22 mouse cellular contexts compared by ENCODE assay signal in genomic region chr2:138290154-138290553, GRCm38 (mm10). TPM values are rescaled to one million over a fixed set of nuclear protein-coding genes. Genes with fewer than 3 reads are reported as not detected.
DNase-seq lines count a peak whose midpoint lies in the region; TF ChIP-seq lines count a peak whose summit lies in the region.
"Had no signal": no experiment of that assay in that cellular context is flagged by ENCODE, and none has a peak within 500 bp of the region (broad histone marks: within the 10 kb centered on the region; RNA-seq: fewer than 3 reads in every experiment).

No protein-coding gene starts in this region.

- no peak overlapping the region for H3K4me3 ChIP-seq in kidney, adult 2 months (ENCODE audit: insufficient read depth, low read depth, low read length)
- H3K4me3 ChIP-seq in layer of hippocampus, adult 2 months: no peak overlapping the region
- H3K4me3 ChIP-seq: embryonic facial prominence, embryonic 13.5 days; embryonic facial prominence, embryonic 15.5 days; erythroblast, embryonic 14.5 days; forebrain, embryonic 10.5 days; forebrain, embryonic 12.5 days had no signal

- no peak overlapping the region for H3K27ac ChIP-seq in kidney, adult 2 months (ENCODE audit: insufficient read depth, low read depth, low read length)
- H3K27ac ChIP-seq in layer of hippocampus, adult 2 months: 0 out of 2 replicates have a peak overlapping the region, but pooled peaks have one; percentile 7
- H3K27ac ChIP-seq: embryonic facial prominence, embryonic 13.5 days; embryonic facial prominence, embryonic 15.5 days; forebrain, embryonic 10.5 days; forebrain, embryonic 12.5 days had no signal

- WGBS in kidney, adult 2 months: 38% methylated on average over 2 of the region's 2 CpGs

- H3K27me3 ChIP-seq in kidney, adult 2 months (replicated peaks; ENCODE audit: control insufficient read depth, insufficient read depth, low read length): no peaks in the 10 kb centered on the region
- H3K27me3 ChIP-seq: embryonic facial prominence, embryonic 13.5 days; embryonic facial prominence, embryonic 15.5 days; forebrain, embryonic 12.5 days had no signal

- DNase-seq in kidney, adult 2 months: peak; percentile 73
- DNase-seq in kidney, postnatal 10 days: no peak
- DNase-seq in kidney, adult 9 months: peak; percentile 72
- DNase-seq in kidney, adult 11 months: no peak
- no peak for DNase-seq in layer of hippocampus, adult 2 months (ENCODE audit: low spot score in 2 of 2)
- DNase-seq in layer of hippocampus, postnatal 10 days (ENCODE audit: low spot score in 2 of 2): no peak
- DNase-seq: adrenal gland, adult 2 months; adrenal gland, postnatal 10 days; adrenal gland, postnatal 25 days; cerebellum, adult 11 months; cerebellum, adult 18-20 months; cerebellum, adult 8-10 months; cerebellum, adult 9-11 months; cerebellum, postnatal 14 days; cerebellum, postnatal 36 days; embryo, embryonic 11 days had no signal

- TF ChIP-seq POLR2A in kidney, adult 2 months (IDR thresholded peaks at IDR 0.05; ENCODE audit: low read depth, low read length): no peak

- peaks cover 9% of the 10 kb centered on the region; the same call in 1 of the 2 replicates for H3K4me1 ChIP-seq in kidney, adult 2 months (ENCODE audit: control insufficient read depth, insufficient read depth, low read length)
- H3K4me1 ChIP-seq: embryonic facial prominence, embryonic 13.5 days; embryonic facial prominence, embryonic 15.5 days; forebrain, embryonic 10.5 days; forebrain, embryonic 12.5 days had no signal

- no peak for TF ChIP-seq CTCF in kidney, adult 2 months (conservative IDR thresholded peaks at IDR 0.05; ENCODE audit: insufficient read depth, insufficient read length, low read depth, low read length)
- no peak for TF ChIP-seq CTCF in layer of hippocampus, adult 2 months (conservative IDR thresholded peaks at IDR 0.05)

- H3K36me3 ChIP-seq in kidney, adult 2 months (ENCODE audit: control insufficient read depth, insufficient read depth, low read length): no peaks in the 10 kb centered on the region

RNA-seq across cellular contexts. Expression of gene Btbd3, which starts 33.8 kb away (rescaled TPM):
- polyA plus RNA-seq in kidney, adult 2 months (2012; rRNA removed): 6.7 and 6.9 TPM in 2 replicates
- 100 to 1,000 TPM; 209 to 210 TPM for total RNA-seq in layer of hippocampus, adult 2 months (2021)
- total RNA-seq in layer of hippocampus, postnatal 10 days (2021): 100 to 1,000 TPM; 105 to 108 TPM
- total RNA-seq: MEL had no signal
- polyA plus RNA-seq: erythroblast, embryonic 14.5 days had no signal

Comparison
In these comparisons a context has a peak if more than half of its experiments do, and no peak if none do; other contexts are left out.
1. DNase-seq: peak in kidney, adult 2 months (single experiment) and kidney, adult 9 months (single experiment); none in kidney, postnatal 10 days (single experiment), kidney, adult 11 months (single experiment), layer of hippocampus, adult 2 months (0 of 2) and layer of hippocampus, postnatal 10 days (0 of 2).